Mouse (Mus musculus) small intestine, adult 2 months (tissue): ENCODE results near the gene Pus10.

Experiments used
- CTCF ChIP-seq: fragments of 200-500 bp; IDR thresholded peaks from 2 replicates; pipeline ENCODE4 v1.5.1; 2012; ENCODE audit warnings: low read depth, mild to moderate bottlenecking, control low read depth, inconsistent platforms, low read length, moderate library complexity, mixed read lengths; ENCODE audit not compliant: insufficient replicate concordance, insufficient read length; ENCODE audit errors: extremely low read depth
- POLR2A ChIP-seq: fragments of 200-500 bp; IDR thresholded peaks from 2 replicates; pipeline ENCODE4 v1.6.1; 2012; ENCODE audit warnings: low read depth, mild to moderate bottlenecking, control low read depth, inconsistent platforms, low read length, moderate library complexity

DNA sequence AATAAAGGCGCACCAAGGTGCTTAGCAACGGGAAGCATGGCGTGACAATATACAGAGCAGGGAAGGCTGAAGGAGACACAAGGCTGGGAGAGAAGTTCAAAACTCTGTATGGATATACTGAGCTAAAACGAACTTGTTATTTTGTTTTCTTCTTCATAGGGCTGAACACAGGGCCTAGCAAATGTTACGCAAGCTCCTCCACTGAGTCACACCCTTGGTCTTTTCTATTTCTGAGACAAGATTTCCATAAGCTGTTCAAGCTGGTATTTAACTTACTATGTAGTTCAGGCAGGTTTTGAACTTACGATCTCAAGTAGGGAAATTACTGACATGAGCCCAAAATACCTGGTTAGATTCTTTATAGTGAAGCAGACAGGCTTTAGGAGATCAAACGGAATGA, 75.9 kb downstream of the Pus10 start:
- TF ChIP-seq CTCF (no peak), POLR2A (no peak)
